Mouse (Mus musculus): ENCODE measurements around the gene Aldh3b3. TPM values are rescaled to one million over a fixed set of nuclear protein-coding genes. Genes with fewer than 3 reads are reported as not detected.
A peak's percentile ranks its signal among the peaks of the same experiment; 100 is the strongest.
"Not testable (repeated sequence)": the region's sequence is repeated elsewhere in the genome, so short reads cannot be mapped to it uniquely, and the experiment has no call there.

The Aldh3b3 gene
- polyA plus RNA-seq, 1 experiment from 2014 or later, result not detected

DNA sequence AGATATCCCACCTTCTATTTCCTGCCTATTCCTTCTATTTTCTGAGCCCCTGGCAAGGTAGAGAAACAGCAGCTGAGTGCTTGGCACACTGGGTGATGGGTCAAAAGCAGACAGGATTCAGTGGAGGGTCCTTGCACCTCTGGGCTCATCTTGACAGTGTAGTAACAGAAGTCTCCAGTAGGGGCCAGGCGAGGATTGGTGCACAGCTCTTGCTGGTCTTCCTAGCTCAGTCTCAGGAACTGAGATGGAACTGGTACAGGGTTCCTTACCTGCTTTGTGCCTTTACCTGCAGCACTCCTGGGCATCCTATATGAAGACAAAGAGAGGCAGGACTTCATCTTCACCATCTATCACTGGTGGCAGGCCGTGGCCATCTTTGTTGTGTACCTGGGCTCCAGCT is 11.7 kb upstream of the Aldh3b3 start:
- peak; percentile 60; the same call in 1 of the 2 replicates for ATAC-seq (ENCODE audit: insufficient read depth, low FRiP score, low TSS enrichment)

DNA sequence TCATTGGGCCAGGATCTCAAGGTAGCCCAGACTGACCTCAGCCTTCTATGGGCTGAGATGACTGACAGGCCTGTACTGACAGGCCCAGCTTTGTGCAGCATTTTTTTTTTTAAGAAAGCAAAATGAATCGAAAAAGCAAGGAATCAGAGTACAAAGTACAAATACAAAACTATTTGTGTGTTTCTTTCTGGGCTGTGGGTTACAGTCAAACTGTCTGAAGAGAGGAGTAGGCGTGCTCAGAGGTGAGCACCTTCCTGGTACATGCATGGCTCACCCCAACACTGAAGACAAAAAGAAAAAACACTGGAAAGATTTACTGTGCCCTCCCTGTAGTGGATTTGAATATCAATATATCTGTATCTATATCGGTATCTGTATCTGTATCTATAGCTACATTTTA is 10.6 kb upstream of the Aldh3b3 start:
- WGBS, result 76% methylated on average over 3 of the region's 3 CpGs

More for the DNA sequence above, 11.7 kb upstream of the Aldh3b3 start:
- 21% methylated on average over 2 of the region's 2 CpGs for WGBS
- H3K4me2 ChIP-seq (ENCODE audit: low read depth), result no peak overlapping the region
- peak; percentile 69 for DNase-seq (ENCODE audit: low spot score)
- H3K27ac ChIP-seq (ENCODE audit: low read depth, low read length), result no peak overlapping the region
- H3K9ac ChIP-seq (ENCODE audit: low read length), result no peak overlapping the region
- H3K4me1 ChIP-seq (ENCODE audit: control insufficient read depth, insufficient read depth, low read length), result no peaks in the 10 kb centered on the region
- H3K9me3 ChIP-seq (ENCODE audit: control insufficient read depth, low read length), result no peaks in the 10 kb centered on the region
- no peaks in the 10 kb centered on the region for H3K27me3 ChIP-seq (ENCODE audit: control insufficient read depth, insufficient read depth, low read length)
- H3K4me3 ChIP-seq (ENCODE audit: low read depth, low read length), result no peak overlapping the region
- H3K36me3 ChIP-seq (ENCODE audit: control insufficient read depth, insufficient read depth, low read length), result no peaks in the 10 kb centered on the region

DNA sequence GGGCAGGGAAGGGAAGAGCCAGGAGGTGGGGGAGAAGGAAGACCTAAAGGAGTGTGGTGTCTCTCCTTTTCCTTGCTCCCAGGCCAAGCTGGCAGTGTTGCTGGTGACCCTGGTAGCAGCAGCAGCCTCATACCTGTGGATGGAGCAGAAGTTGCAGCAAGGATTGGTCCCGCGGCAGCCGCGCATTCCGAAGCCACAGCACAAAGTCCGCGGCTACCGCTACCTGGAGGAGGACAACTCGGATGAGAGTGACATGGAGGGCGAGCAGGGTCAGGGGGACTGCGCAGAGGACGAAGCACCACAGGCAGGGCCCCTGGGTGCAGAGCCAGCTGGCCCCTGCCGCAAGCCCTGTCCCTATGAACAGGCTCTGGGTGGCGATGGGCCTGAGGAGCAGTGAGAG is 9.9 kb upstream of the Aldh3b3 start:
- no peak overlapping the region; the same call in 1 of the 2 replicates for H3K9ac ChIP-seq (ENCODE audit: low read length)
- 72% methylated on average over 14 of the region's 14 CpGs for WGBS
- ATAC-seq (ENCODE audit: insufficient read depth, low FRiP score, low TSS enrichment), result no peak

More for the DNA sequence above, 10.6 kb upstream of the Aldh3b3 start:
- Histone ChIP-seq H3K4me2 (ENCODE audit: low read depth) (no peak overlapping the region), H3K4me1 (ENCODE audit: control insufficient read depth, insufficient read depth, low read length) (no peaks in the 10 kb centered on the region), H3K9me3 (ENCODE audit: control insufficient read depth, low read length) (no peaks in the 10 kb centered on the region), H3K36me3 (ENCODE audit: control insufficient read depth, insufficient read depth, low read length) (no peaks in the 10 kb centered on the region), H3K9ac (ENCODE audit: low read length) (no peak overlapping the region; the same call in 1 of the 2 replicates), H3K27ac (ENCODE audit: low read depth, low read length) (no peak overlapping the region), H3K4me3 (ENCODE audit: low read depth, low read length) (no peak overlapping the region), H3K27me3 (ENCODE audit: control insufficient read depth, insufficient read depth, low read length) (no peaks in the 10 kb centered on the region)
- DNase-seq (ENCODE audit: low spot score) (no peak), ATAC-seq (ENCODE audit: insufficient read depth, low FRiP score, low TSS enrichment) (no peak)

DNA sequence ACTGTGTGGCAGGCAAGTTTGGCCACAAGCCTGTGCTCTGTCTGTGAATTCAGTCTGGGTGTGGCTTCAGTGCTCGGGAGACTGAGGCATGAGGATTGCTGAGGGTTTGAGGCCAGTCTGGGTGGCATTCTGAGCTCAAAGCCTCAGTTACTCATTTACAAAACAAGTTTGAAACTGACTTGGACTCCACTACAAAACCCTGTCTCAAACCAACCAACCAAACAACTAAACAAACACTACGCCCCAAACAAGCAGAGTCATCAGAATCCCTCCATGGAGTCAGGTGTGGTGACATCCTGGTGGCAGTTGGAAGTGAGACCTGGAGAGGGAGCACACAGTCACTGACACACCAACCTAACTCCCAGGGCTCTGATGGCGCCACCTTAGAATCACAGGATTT is 8.1 kb upstream of the Aldh3b3 start:
- H3K9ac ChIP-seq (ENCODE audit: low read length), result no peak overlapping the region
- DNase-seq (ENCODE audit: low spot score) (no peak), ATAC-seq (ENCODE audit: insufficient read depth, low FRiP score, low TSS enrichment) (no peak)
- H3K4me2 ChIP-seq (ENCODE audit: low read depth), result no peak overlapping the region
- H3K4me3 ChIP-seq (ENCODE audit: low read depth, low read length), result no peak overlapping the region
- no peak overlapping the region for H3K27ac ChIP-seq (ENCODE audit: low read depth, low read length)
- H3K27me3 ChIP-seq (ENCODE audit: control insufficient read depth, insufficient read depth, low read length), result no peaks in the 10 kb centered on the region
- no peaks in the 10 kb centered on the region for H3K4me1 ChIP-seq (ENCODE audit: control insufficient read depth, insufficient read depth, low read length)
- H3K9me3 ChIP-seq (ENCODE audit: control insufficient read depth, low read length), result no peaks in the 10 kb centered on the region
- WGBS, result 81% methylated on average over 3 of the region's 3 CpGs
- H3K36me3 ChIP-seq (ENCODE audit: control insufficient read depth, insufficient read depth, low read length), result no peaks in the 10 kb centered on the region

More for the DNA sequence above, 9.9 kb upstream of the Aldh3b3 start:
- Histone ChIP-seq H3K27me3 (ENCODE audit: control insufficient read depth, insufficient read depth, low read length) (no peaks in the 10 kb centered on the region), H3K36me3 (ENCODE audit: control insufficient read depth, insufficient read depth, low read length) (no peaks in the 10 kb centered on the region), H3K9me3 (ENCODE audit: control insufficient read depth, low read length) (no peaks in the 10 kb centered on the region), H3K4me2 (ENCODE audit: low read depth) (no peak overlapping the region), H3K27ac (ENCODE audit: low read depth, low read length) (no peak overlapping the region), H3K4me1 (ENCODE audit: control insufficient read depth, insufficient read depth, low read length) (no peaks in the 10 kb centered on the region), H3K4me3 (ENCODE audit: low read depth, low read length) (no peak overlapping the region)
- no peak for DNase-seq (ENCODE audit: low spot score)

DNA sequence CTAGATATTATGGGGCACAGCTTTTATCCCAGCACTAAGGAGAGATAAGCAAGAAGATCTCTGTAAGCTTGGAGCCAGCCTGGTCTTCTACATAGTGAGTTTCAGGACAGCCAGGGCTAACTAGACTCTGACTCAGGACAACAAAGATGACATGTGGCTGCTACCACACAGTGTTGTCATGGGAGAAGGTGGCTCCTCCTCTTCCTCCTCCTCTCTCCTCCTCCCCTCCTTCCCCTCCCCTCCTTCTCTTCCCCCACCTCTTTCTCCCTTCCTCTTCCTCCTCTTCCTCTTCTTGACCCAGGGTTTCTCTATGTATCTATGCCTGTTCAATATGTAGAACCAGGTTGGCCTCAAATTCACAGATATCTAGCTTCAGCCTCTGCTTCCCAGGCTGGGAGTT is 7.0 kb upstream of the Aldh3b3 start:
- no peak for DNase-seq (ENCODE audit: low spot score)

DNA sequence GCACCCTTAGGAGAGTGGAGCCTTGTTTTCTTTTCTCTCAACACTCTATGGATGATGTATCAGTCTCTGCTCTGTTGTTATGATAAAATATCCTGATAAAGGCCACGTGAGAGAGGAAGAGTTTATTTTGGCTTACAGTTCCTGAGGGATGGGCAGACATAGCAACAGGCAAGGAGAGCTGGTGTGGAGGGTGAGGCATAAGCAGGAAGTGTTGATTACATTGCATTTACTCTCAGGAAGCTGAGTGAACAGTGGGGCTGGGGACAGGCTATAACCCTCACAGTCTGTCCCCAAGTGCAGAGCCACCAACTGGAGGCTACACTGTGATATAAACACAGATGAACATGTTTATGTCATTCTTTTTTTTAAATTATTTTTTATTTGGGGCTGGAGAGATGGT is 6.3 kb upstream of the Aldh3b3 start:
- ATAC-seq (ENCODE audit: insufficient read depth, low FRiP score, low TSS enrichment), result no peak
- Histone ChIP-seq H3K9ac (ENCODE audit: low read length) (no peak overlapping the region), H3K36me3 (ENCODE audit: control insufficient read depth, insufficient read depth, low read length) (no peaks in the 10 kb centered on the region), H3K4me3 (ENCODE audit: low read depth, low read length) (no peak overlapping the region), H3K27ac (ENCODE audit: low read depth, low read length) (no peak overlapping the region), H3K27me3 (ENCODE audit: control insufficient read depth, insufficient read depth, low read length) (no peaks in the 10 kb centered on the region), H3K4me2 (ENCODE audit: low read depth) (no peak overlapping the region), H3K9me3 (ENCODE audit: control insufficient read depth, low read length) (no peaks in the 10 kb centered on the region), H3K4me1 (ENCODE audit: control insufficient read depth, insufficient read depth, low read length) (no peaks in the 10 kb centered on the region)
- no peak for DNase-seq (ENCODE audit: low spot score)
- 48% methylated on average over 1 of the region's 1 CpGs for WGBS

More for the DNA sequence above, 7.0 kb upstream of the Aldh3b3 start:
- Histone ChIP-seq H3K4me1 (ENCODE audit: control insufficient read depth, insufficient read depth, low read length) (no peaks in the 10 kb centered on the region), H3K9ac (ENCODE audit: low read length) (no peak overlapping the region), H3K4me3 (ENCODE audit: low read depth, low read length) (no peak overlapping the region), H3K27ac (ENCODE audit: low read depth, low read length) (no peak overlapping the region), H3K9me3 (ENCODE audit: control insufficient read depth, low read length) (no peaks in the 10 kb centered on the region), H3K4me2 (ENCODE audit: low read depth) (no peak overlapping the region), H3K36me3 (ENCODE audit: control insufficient read depth, insufficient read depth, low read length) (no peaks in the 10 kb centered on the region), H3K27me3 (ENCODE audit: control insufficient read depth, insufficient read depth, low read length) (no peaks in the 10 kb centered on the region)
- ATAC-seq (ENCODE audit: insufficient read depth, low FRiP score, low TSS enrichment), result no peak

DNA sequence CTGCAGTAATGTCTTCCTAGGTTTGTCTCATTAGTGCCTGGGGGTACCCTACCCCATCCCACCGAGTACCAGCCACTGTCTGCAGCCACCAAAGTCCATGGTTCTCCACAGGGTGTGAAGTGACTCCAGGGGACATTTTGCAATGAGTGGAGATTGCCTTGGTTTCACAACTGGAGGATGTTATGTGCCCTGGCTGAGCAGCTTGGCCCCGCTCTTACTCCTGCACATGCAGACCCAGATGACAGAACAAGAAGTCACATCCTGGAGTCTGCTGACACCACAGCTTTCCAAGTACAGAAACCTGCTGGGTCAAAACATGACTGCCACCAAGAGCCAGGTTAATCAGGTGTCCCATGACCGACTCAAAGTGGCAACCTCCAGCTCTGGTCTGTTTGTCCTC is 3.4 kb upstream of the Aldh3b3 start:
- H3K4me2 ChIP-seq (ENCODE audit: low read depth), result no peak overlapping the region
- H3K27ac ChIP-seq (ENCODE audit: low read depth, low read length), result no peak overlapping the region
- no peaks in the 10 kb centered on the region for H3K4me1 ChIP-seq (ENCODE audit: control insufficient read depth, insufficient read depth, low read length)
- no peaks in the 10 kb centered on the region for H3K36me3 ChIP-seq (ENCODE audit: control insufficient read depth, insufficient read depth, low read length)
- H3K27me3 ChIP-seq (ENCODE audit: control insufficient read depth, insufficient read depth, low read length), result no peaks in the 10 kb centered on the region
- ATAC-seq (ENCODE audit: insufficient read depth, low FRiP score, low TSS enrichment) (no peak), DNase-seq (ENCODE audit: low spot score) (no peak)
- no peak overlapping the region for H3K9ac ChIP-seq (ENCODE audit: low read length)
- WGBS, result 77% methylated on average over 3 of the region's 3 CpGs
- H3K4me3 ChIP-seq (ENCODE audit: low read depth, low read length), result no peak overlapping the region
- no peaks in the 10 kb centered on the region for H3K9me3 ChIP-seq (ENCODE audit: control insufficient read depth, low read length)

DNA sequence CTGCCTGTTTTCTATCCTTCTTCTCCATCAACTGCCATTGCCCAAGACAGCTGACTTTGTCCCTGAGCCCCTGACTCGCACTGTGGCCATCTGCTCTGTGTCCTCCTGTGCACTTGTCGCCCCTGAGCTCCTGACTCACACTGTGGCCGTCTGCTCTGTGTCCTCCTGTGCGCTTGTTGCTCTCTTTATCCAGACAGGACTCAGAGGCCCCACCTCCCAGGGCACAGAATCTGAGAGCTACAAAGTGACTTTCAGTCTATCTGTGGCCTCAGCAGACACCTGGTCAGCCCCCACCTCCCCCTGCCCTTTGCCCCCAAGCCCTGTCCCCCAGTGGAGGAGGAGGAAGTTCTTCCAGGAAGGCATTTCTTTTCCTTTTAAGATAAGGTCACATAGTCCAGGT is 2.6 kb upstream of the Aldh3b3 start:
- Histone ChIP-seq H3K4me2 (ENCODE audit: low read depth) (no peak overlapping the region), H3K9me3 (ENCODE audit: control insufficient read depth, low read length) (no peaks in the 10 kb centered on the region), H3K9ac (ENCODE audit: low read length) (no peak overlapping the region), H3K4me3 (ENCODE audit: low read depth, low read length) (no peak overlapping the region), H3K27me3 (ENCODE audit: control insufficient read depth, insufficient read depth, low read length) (no peaks in the 10 kb centered on the region), H3K4me1 (ENCODE audit: control insufficient read depth, insufficient read depth, low read length) (no peaks in the 10 kb centered on the region), H3K27ac (ENCODE audit: low read depth, low read length) (no peak overlapping the region), H3K36me3 (ENCODE audit: control insufficient read depth, insufficient read depth, low read length) (no peaks in the 10 kb centered on the region)
- WGBS, result 53% methylated on average over 4 of the region's 4 CpGs
- DNase-seq (ENCODE audit: low spot score) (no peak), ATAC-seq (ENCODE audit: insufficient read depth, low FRiP score, low TSS enrichment) (no peak)

DNA sequence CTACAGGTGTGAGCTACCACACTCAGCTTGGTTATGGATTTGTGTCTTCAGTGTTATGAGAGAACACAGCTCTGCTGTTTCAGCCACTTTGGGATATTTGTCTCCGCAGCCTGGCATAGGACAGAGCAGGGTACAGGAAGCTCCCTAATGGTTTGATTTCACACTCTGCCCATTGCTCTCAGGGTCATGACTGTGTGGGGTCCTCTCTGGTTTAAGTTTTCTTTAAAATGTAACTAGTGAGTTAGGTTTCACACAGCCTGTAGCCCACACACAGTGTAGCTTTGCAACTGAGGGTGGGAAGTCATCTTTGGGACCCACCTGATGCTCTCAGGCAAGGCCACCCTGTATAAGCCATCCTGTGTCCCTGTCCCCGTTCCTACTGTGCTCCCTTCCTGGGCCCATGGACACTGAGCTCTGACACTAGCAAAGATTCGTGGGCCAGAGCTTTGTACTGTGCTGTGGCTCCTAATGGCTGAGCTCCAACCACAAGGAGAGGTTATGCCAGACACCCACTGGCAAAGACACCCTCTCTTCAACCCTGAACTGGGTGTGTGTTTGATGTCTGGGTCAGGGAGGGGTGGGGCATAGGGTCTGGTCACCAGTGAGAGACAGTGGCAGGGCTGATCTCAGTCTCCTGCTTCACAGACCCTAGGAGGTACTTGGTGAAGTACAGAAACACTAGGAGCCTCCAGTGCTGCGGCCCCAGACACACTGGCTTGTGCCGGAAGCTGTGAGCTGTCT is 979 bp upstream of the Aldh3b3 start:
- H3K9ac ChIP-seq (ENCODE audit: low read length); H3K36me3 ChIP-seq (ENCODE audit: control insufficient read depth, insufficient read depth, low read length); H3K4me2 ChIP-seq (ENCODE audit: low read depth); H3K4me3 ChIP-seq (ENCODE audit: low read depth, low read length); H3K27me3 ChIP-seq (ENCODE audit: control insufficient read depth, insufficient read depth, low read length); H3K4me1 ChIP-seq (ENCODE audit: control insufficient read depth, insufficient read depth, low read length); H3K27ac ChIP-seq (ENCODE audit: low read depth, low read length); ATAC-seq (ENCODE audit: insufficient read depth, low FRiP score, low TSS enrichment); DNase-seq (ENCODE audit: low spot score); H3K9me3 ChIP-seq (ENCODE audit: control insufficient read depth, low read length): not testable (repeated sequence)
- WGBS, result 77% methylated on average over 4 of the region's 5 CpGs

Data from neural tube, embryonic 11.5 days (tissue).